ENCODE assay signal across 9 mouse cellular contexts in the genomic region with DNA sequence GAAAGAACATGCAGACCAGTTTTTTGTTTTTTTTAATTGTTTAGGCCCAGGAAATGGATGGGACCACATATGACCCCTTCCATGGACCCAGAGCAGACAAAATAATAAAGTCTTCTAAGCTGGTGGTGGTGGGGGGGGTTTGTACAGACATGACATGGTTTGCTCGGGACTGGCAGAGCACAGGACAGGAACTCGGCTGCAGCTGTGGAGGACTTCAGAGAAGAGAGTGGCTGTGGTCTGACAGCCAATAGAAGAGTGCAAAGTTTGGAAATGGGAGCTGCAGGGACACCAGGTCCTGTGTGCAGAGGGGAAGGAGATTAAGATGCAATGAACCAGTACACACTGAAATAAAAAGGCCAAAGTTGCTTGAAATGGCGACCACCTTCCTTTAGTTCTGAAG. TPM values are rescaled to one million over a fixed set of nuclear protein-coding genes. Genes with fewer than 3 reads are reported as not detected.
DNase-seq lines count a peak whose midpoint lies in the region; ATAC-seq and TF ChIP-seq lines count a peak whose summit lies in the region.
"Had no signal": no experiment of that assay in that cellular context is flagged by ENCODE, and none has a peak within 500 bp of the region (broad histone marks: within the 10 kb centered on the region; RNA-seq: fewer than 3 reads in every experiment).

No protein-coding gene starts in this region.

- no peak for ATAC-seq in heart, postnatal 0 days (ENCODE audit: insufficient read depth, low read depth)
- ATAC-seq in neural tube, embryonic 12.5 days (ENCODE audit: low FRiP score, low read depth) = no peak
- ATAC-seq in neural tube, embryonic 15.5 days (ENCODE audit: low FRiP score) = no peak
- no peak for ATAC-seq in hindbrain, postnatal 0 days
- ATAC-seq in stomach, embryonic 14.5 days (ENCODE audit: insufficient number of reproducible peaks, insufficient read depth, low FRiP score, low read depth) = no peak

- no peak overlapping the region for H3K9ac ChIP-seq in heart, postnatal 0 days (replicated peaks; ENCODE audit: low read depth, low read length)
- no peak overlapping the region for H3K9ac ChIP-seq in neural tube, embryonic 12.5 days
- no peak overlapping the region for H3K9ac ChIP-seq in neural tube, embryonic 15.5 days (replicated peaks)
- H3K9ac ChIP-seq in hindbrain, postnatal 0 days (replicated peaks; ENCODE audit: low read length) = no peak overlapping the region
- H3K9ac ChIP-seq in stomach, embryonic 14.5 days (replicated peaks; ENCODE audit: low read depth, low read length) = no peak overlapping the region

- H3K36me3 ChIP-seq in heart, postnatal 0 days (replicated peaks; ENCODE audit: control insufficient read depth, insufficient read depth, low read length) = no peaks in the 10 kb centered on the region
- H3K36me3 ChIP-seq in neural tube, embryonic 12.5 days = no peaks in the 10 kb centered on the region
- no peaks in the 10 kb centered on the region for H3K36me3 ChIP-seq in neural tube, embryonic 15.5 days
- H3K36me3 ChIP-seq in hindbrain, postnatal 0 days (ENCODE audit: insufficient read depth, low read length) = no peaks in the 10 kb centered on the region
- H3K36me3 ChIP-seq in stomach, embryonic 14.5 days (ENCODE audit: control insufficient read depth, insufficient read depth, low read length) = no peaks in the 10 kb centered on the region

- peaks cover 66% of the 10 kb centered on the region for H3K4me1 ChIP-seq in heart, postnatal 0 days (ENCODE audit: control insufficient read depth, insufficient read depth)
- peaks cover 78% of the 10 kb centered on the region for H3K4me1 ChIP-seq in neural tube, embryonic 12.5 days
- peaks cover 70% of the 10 kb centered on the region for H3K4me1 ChIP-seq in neural tube, embryonic 15.5 days
- peaks cover 47% of the 10 kb centered on the region for H3K4me1 ChIP-seq in hindbrain, postnatal 0 days (ENCODE audit: insufficient read depth, low read length)
- H3K4me1 ChIP-seq in stomach, embryonic 14.5 days (ENCODE audit: control insufficient read depth, insufficient read depth, low read length) = peaks cover 72% of the 10 kb centered on the region

- H3K9me3 ChIP-seq in heart, postnatal 0 days (replicated peaks; ENCODE audit: control insufficient read depth, low read length) = no peaks in the 10 kb centered on the region
- no peaks in the 10 kb centered on the region for H3K9me3 ChIP-seq in neural tube, embryonic 12.5 days
- H3K9me3 ChIP-seq in neural tube, embryonic 15.5 days (replicated peaks) = no peaks in the 10 kb centered on the region
- H3K9me3 ChIP-seq in hindbrain, postnatal 0 days (ENCODE audit: low read length) = no peaks in the 10 kb centered on the region
- H3K9me3 ChIP-seq in stomach, embryonic 14.5 days (ENCODE audit: control insufficient read depth, low read depth, low read length) = no peaks in the 10 kb centered on the region

- WGBS in heart, postnatal 0 days = 34% methylated on average over 3 of the region's 3 CpGs
- WGBS in neural tube, embryonic 12.5 days = 45% methylated on average over 3 of the region's 3 CpGs
- 54% methylated on average over 3 of the region's 3 CpGs for WGBS in neural tube, embryonic 15.5 days
- 41% methylated on average over 3 of the region's 3 CpGs for WGBS in hindbrain, postnatal 0 days
- WGBS in stomach, embryonic 14.5 days = 44% methylated on average over 3 of the region's 3 CpGs

- no peak overlapping the region for H3K4me3 ChIP-seq in heart, postnatal 0 days (ENCODE audit: low read depth, low read length)
- H3K4me3 ChIP-seq in neural tube, embryonic 12.5 days = no peak overlapping the region
- H3K4me3 ChIP-seq in neural tube, embryonic 15.5 days (replicated peaks) = no peak overlapping the region
- no peak overlapping the region for H3K4me3 ChIP-seq in hindbrain, postnatal 0 days (ENCODE audit: low read length)
- H3K4me3 ChIP-seq in stomach, embryonic 14.5 days (ENCODE audit: low read depth, low read length) = no peak overlapping the region

- TF ChIP-seq CTCF in heart, postnatal 0 days (IDR thresholded peaks at IDR 0.05; ENCODE audit: low read depth) = no peak
- no peak for TF ChIP-seq CTCF in hindbrain, postnatal 0 days (IDR thresholded peaks at IDR 0.05; ENCODE audit: low read depth)

- no peak for DNase-seq in heart, postnatal 0 days (ENCODE audit: low spot score)
- DNase-seq in heart, adult 18-20 months = no peak
- no peak for DNase-seq in hindbrain, postnatal 0 days (ENCODE audit: low spot score)
- DNase-seq in ovary, postnatal 36 days (ENCODE audit: low spot score) = no peak
- DNase-seq in T-cell, adult 2 months (ENCODE audit: low spot score) = no peak
- DNase-seq: layer of hippocampus, postnatal 36 days had no signal

- H3K27me3 ChIP-seq in heart, postnatal 0 days (ENCODE audit: control insufficient read depth, insufficient read depth, low read length) = no peaks in the 10 kb centered on the region
- H3K27me3 ChIP-seq in neural tube, embryonic 12.5 days (replicated peaks) = no peaks in the 10 kb centered on the region
- H3K27me3 ChIP-seq in neural tube, embryonic 15.5 days (replicated peaks) = no peaks in the 10 kb centered on the region
- H3K27me3 ChIP-seq in hindbrain, postnatal 0 days (ENCODE audit: insufficient read depth, low read length) = no peaks in the 10 kb centered on the region
- H3K27me3 ChIP-seq in stomach, embryonic 14.5 days (ENCODE audit: control insufficient read depth, insufficient read depth, low read length) = no peaks in the 10 kb centered on the region

- peak overlapping the region; percentile 15; the same call in 1 of the 2 replicates for H3K4me2 ChIP-seq in heart, postnatal 0 days (ENCODE audit: low read depth, low read length)
- H3K4me2 ChIP-seq in neural tube, embryonic 12.5 days (replicated peaks) = peak overlapping the region; percentile 12; the same call in 1 of the 2 replicates
- no peak overlapping the region for H3K4me2 ChIP-seq in neural tube, embryonic 15.5 days
- no peak overlapping the region for H3K4me2 ChIP-seq in hindbrain, postnatal 0 days (ENCODE audit: low read depth, low read length)
- H3K4me2 ChIP-seq in stomach, embryonic 14.5 days (replicated peaks; ENCODE audit: low read depth, low read length) = no peak overlapping the region

- peak overlapping the region; percentile 87 for H3K27ac ChIP-seq in heart, postnatal 0 days (ENCODE audit: low read depth)
- no peak overlapping the region for H3K27ac ChIP-seq in neural tube, embryonic 12.5 days
- H3K27ac ChIP-seq in neural tube, embryonic 15.5 days (replicated peaks) = no peak overlapping the region
- 0 out of 2 replicates have a peak overlapping the region, but pooled peaks have one; percentile 15 for H3K27ac ChIP-seq in hindbrain, postnatal 0 days
- peak overlapping the region; percentile 94; the same call in 1 of the 2 replicates for H3K27ac ChIP-seq in stomach, embryonic 14.5 days (ENCODE audit: low read length)

- no peak for TF ChIP-seq EP300 in heart, postnatal 0 days (IDR thresholded peaks at IDR 0.05; ENCODE audit: low read depth)

RNA-seq across cellular contexts. Expression of a gene that starts 7.0 kb away (rescaled TPM):
- 15.6 and 30.2 TPM in 2 replicates for total RNA-seq in heart, postnatal 0 days (2014; rRNA removed; ENCODE audit: low replicate concordance)
- 21.6 and 23.8 TPM in 2 replicates for polyA plus RNA-seq in heart, postnatal 0 days (2015; fragmentation: Nextera tagmentation; extraction: Ambion mirVana)
- total RNA-seq in heart, adult 18-20 months (2021) = 10 to 100 TPM; 13.8 to 18.2 TPM
- 99.6 and 99.7 TPM in 2 replicates for polyA plus RNA-seq in neural tube, embryonic 12.5 days (2016; fragmentation: Nextera tagmentation; extraction: Ambion mirVana)
- polyA plus RNA-seq in neural tube, embryonic 15.5 days (2015; fragmentation: Nextera tagmentation; extraction: Ambion mirVana) = 45.5 and 53.0 TPM in 2 replicates
- total RNA-seq in hindbrain, postnatal 0 days (2014; rRNA removed) = 38.2 and 39.2 TPM in 2 replicates
- 30.4 and 35.2 TPM in 2 replicates for polyA plus RNA-seq in hindbrain, postnatal 0 days (2015; fragmentation: Nextera tagmentation; extraction: Ambion mirVana)
- 84.5 and 88.2 TPM in 2 replicates for polyA plus RNA-seq in stomach, embryonic 14.5 days (2014; fragmentation: Nextera tagmentation; extraction: Ambion mirVana)

RNA-seq across cellular contexts. Expression of a gene that starts 54.0 kb away (rescaled TPM):
- total RNA-seq in heart, postnatal 0 days (2014; rRNA removed; ENCODE audit: low replicate concordance) = 6.6 and 9.4 TPM in 2 replicates
- polyA plus RNA-seq in heart, postnatal 0 days (2015; fragmentation: Nextera tagmentation; extraction: Ambion mirVana) = 23.8 and 25.7 TPM in 2 replicates
- 10 to 100 TPM; 33.8 to 46.0 TPM for total RNA-seq in heart, adult 18-20 months (2021)
- polyA plus RNA-seq in neural tube, embryonic 12.5 days (2016; fragmentation: Nextera tagmentation; extraction: Ambion mirVana) = 56.4 and 59.2 TPM in 2 replicates
- polyA plus RNA-seq in neural tube, embryonic 15.5 days (2015; fragmentation: Nextera tagmentation; extraction: Ambion mirVana) = 93.2 and 96.7 TPM in 2 replicates
- 35.1 and 35.3 TPM in 2 replicates for total RNA-seq in hindbrain, postnatal 0 days (2014; rRNA removed)
- polyA plus RNA-seq in hindbrain, postnatal 0 days (2015; fragmentation: Nextera tagmentation; extraction: Ambion mirVana) = 109 and 118 TPM in 2 replicates
- 42.7 and 45.8 TPM in 2 replicates for polyA plus RNA-seq in stomach, embryonic 14.5 days (2014; fragmentation: Nextera tagmentation; extraction: Ambion mirVana)

Comparison
In these comparisons a context has a peak if more than half of its experiments do, and no peak if none do; other contexts are left out.
1. H3K4me2 ChIP-seq: peak in heart, postnatal 0 days (single experiment) and neural tube, embryonic 12.5 days (single experiment); none in neural tube, embryonic 15.5 days (single experiment), hindbrain, postnatal 0 days (single experiment) and stomach, embryonic 14.5 days (single experiment).
2. H3K27ac ChIP-seq: peak in heart, postnatal 0 days (single experiment), hindbrain, postnatal 0 days (single experiment) and stomach, embryonic 14.5 days (single experiment); none in neural tube, embryonic 12.5 days (single experiment) and neural tube, embryonic 15.5 days (single experiment).